Mouse (Mus musculus) C3H10T1/2 (cell line): Measurements from ENCODE around the gene Borcs8. TPM values are rescaled to one million over a fixed set of nuclear protein-coding genes. Genes with fewer than 3 reads are reported as not detected.

ENCODE experiments used
- polyA plus RNA-seq, 2 experiments: library from polyadenylated mRNA; unstranded; fragments of >200 nt; fragmentation: generic; extraction: Trizol; gene quantifications; one replicate each; pipeline ENCODE4 v1.2.1; 2012; ENCODE audit warnings: missing spikeins in 2 of 2

The Borcs8 gene
- polyA plus RNA-seq = 10 to 100 TPM; 44.4 to 92.4 TPM

GRCm38 (mm10) chr8:70139026-70139857, at the start of gene Borcs8, which contains the start of the genes Rfxank and Mef2b:
Gene Borcs8 (plus strand): TSS chr8:70139499.
Gene Rfxank (minus strand): TSS chr8:70139154.
Gene Mef2b (plus strand): TSS chr8:70139711.

DNA sequence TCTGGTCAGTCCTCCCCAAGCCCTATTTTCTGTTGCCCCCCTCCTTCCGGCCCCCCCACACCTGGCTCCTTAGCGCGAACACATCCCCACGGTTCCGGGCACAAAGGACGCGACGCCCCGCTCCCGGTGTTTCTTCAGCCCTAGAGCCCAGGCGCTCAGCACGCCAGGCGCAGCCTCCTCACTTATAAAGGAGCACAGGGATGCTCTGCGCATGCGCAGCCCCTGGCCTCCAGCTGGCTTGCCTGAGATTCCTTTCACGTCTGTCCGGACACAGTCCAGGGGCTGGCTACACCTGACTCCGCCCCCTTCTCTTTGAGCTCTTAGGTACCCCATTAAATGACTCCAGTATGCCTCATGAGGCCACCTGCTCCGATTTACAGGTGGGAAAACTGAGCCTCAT, 18.6 kb upstream of the Borcs8 start, which contains the start of gene Ncan:
Gene Ncan, minus strand, starts transcription at position 207 of the 400 bp plus-strand sequence.

GRCm38 (mm10) chr8:70131166-70131883, 8.0 kb upstream of the Borcs8 start, which contains the start of gene Nr2c2ap:
Gene Nr2c2ap (plus strand): TSS chr8:70131333.

DNA sequence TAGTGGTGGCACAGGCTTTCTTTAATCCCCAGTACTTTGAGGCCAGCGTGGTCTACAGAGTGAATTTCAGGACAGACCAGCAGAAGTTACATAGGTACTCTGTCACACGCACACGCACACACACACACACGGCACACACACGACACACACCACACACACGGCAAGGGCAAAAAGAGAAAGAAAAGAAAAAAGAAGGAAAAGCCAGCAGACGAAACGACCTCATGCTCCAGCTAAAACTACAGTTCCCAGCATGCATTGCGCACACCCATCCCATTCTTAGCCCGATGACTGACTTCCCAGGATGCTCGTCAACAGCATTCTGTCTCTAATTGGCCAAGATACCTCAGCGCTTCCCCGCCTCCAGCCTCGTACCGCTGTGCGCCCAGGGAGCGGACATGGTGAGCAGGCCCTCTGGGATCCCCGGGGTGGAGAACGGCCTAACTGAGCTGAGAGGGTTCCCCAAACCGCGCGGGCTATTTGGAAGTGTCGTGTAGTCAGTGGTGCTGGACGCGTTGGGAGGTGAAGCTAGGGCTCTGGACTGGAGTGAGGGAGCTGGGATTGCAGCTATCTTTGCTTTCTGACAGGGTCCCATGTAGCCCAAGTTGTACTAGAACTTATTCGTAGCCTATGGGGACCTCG, 32.9 kb downstream of the Borcs8 start, which contains the start of gene Tmem161a:
Gene Tmem161a, plus strand, starts transcription at position 314 of the 639 bp plus-strand sequence.

Other genes with a start within 250 kb of the Borcs8 start
- under 1 TPM; 0.13 to 0.72 TPM for gene Tssk6, start 237.3 kb upstream of the Borcs8 start, polyA plus RNA-seq
- 100 to 1,000 TPM; 233 to 235 TPM for gene Ndufa13, start 236.9 kb upstream of the Borcs8 start, polyA plus RNA-seq
- gene Yjefn3, start 236.8 kb upstream of the Borcs8 start, polyA plus RNA-seq = 10 to 100 TPM in 1 of 2 experiments, 1 to 10 TPM in 1; 8.5 to 22.4 TPM
- 10 to 100 TPM; 18.8 to 24.7 TPM for gene Gatad2a, start 143.1 kb upstream of the Borcs8 start, polyA plus RNA-seq
- 10 to 100 TPM in 1 of 2 experiments, 1 to 10 TPM in 1; 8.4 to 34.1 TPM for gene Mau2, start 96.8 kb upstream of the Borcs8 start, polyA plus RNA-seq
- gene Sugp1, start 96.7 kb upstream of the Borcs8 start, polyA plus RNA-seq = 10 to 100 TPM; 24.7 to 34.4 TPM
- gene Tm6sf2, start 66.6 kb upstream of the Borcs8 start, polyA plus RNA-seq = 1 to 10 TPM in 1 of 2 experiments, under 1 TPM in 1; 0.15 to 1.4 TPM
- gene Hapln4, start 56.0 kb upstream of the Borcs8 start, polyA plus RNA-seq = 1 to 10 TPM in 1 of 2 experiments, under 1 TPM in 1; 0.66 to 1.2 TPM
- gene Ncan, start 18.6 kb upstream of the Borcs8 start, polyA plus RNA-seq = under 1 TPM; under 0.01 to 0.06 TPM
- gene Nr2c2ap, start 8.2 kb upstream of the Borcs8 start, polyA plus RNA-seq = 10 to 100 TPM; 28.9 to 68.0 TPM
- gene Rfxank, start 345 bp upstream of the Borcs8 start, polyA plus RNA-seq = 10 to 100 TPM in 1 of 2 experiments, 1 to 10 TPM in 1; 7.9 to 19.7 TPM
- under 1 TPM; 0.19 to 0.79 TPM for gene Mef2b, start 212 bp downstream of the Borcs8 start, polyA plus RNA-seq
- gene Tmem161a, start 32.9 kb downstream of the Borcs8 start, polyA plus RNA-seq = 10 to 100 TPM; 20.8 to 81.8 TPM
- gene Slc25a42, start 72.8 kb downstream of the Borcs8 start, polyA plus RNA-seq = 10 to 100 TPM in 1 of 2 experiments, under 1 TPM in 1; 0.89 to 18.9 TPM
- gene Sugp2, start 94.7 kb downstream of the Borcs8 start, polyA plus RNA-seq = 10 to 100 TPM in 1 of 2 experiments, 1 to 10 TPM in 1; 10.0 to 33.2 TPM
- 10 to 100 TPM; 33.5 to 33.9 TPM for gene Armc6, start 95.0 kb downstream of the Borcs8 start, polyA plus RNA-seq
- 10 to 100 TPM; 28.6 to 58.1 TPM for gene Homer3, start 143.3 kb downstream of the Borcs8 start, polyA plus RNA-seq
- 10 to 100 TPM; 61.1 to 69.1 TPM for gene Ddx49, start 163.0 kb downstream of the Borcs8 start, polyA plus RNA-seq
- 100 to 1,000 TPM; 192 to 229 TPM for gene Cope, start 163.0 kb downstream of the Borcs8 start, polyA plus RNA-seq
- gene Cers1, start 176.3 kb downstream of the Borcs8 start, polyA plus RNA-seq = 1 to 10 TPM in 1 of 2 experiments, under 1 TPM in 1; 0.94 to 8.5 TPM
- 1 to 10 TPM; 1.5 to 8.3 TPM for gene Gdf1, start 190.3 kb downstream of the Borcs8 start, polyA plus RNA-seq
- 10 to 100 TPM in 1 of 2 experiments, 1 to 10 TPM in 1; 9.7 to 46.9 TPM for gene Upf1, start 213.8 kb downstream of the Borcs8 start, polyA plus RNA-seq
- 1 to 10 TPM in 1 of 2 experiments, under 1 TPM in 1; 0.02 to 2.4 TPM for gene Comp, start 234.1 kb downstream of the Borcs8 start, polyA plus RNA-seq